Mouse (Mus musculus): ENCODE data around the gene Gm6899.

- TF ChIP-seq CTCF (IDR thresholded peaks at IDR 0.05; ENCODE audit: extremely low read depth, insufficient read length, insufficient replicate concordance, low read depth, low read length) (no peak), POLR2A (IDR thresholded peaks at IDR 0.05; ENCODE audit: low read depth, low read length) (no peak)
These were observed 41.5 kb upstream of the Gm6899 start for GRCm38 (mm10) chr11:26551551-26551950.

Measured in small intestine, adult 2 months (tissue).